Mouse (Mus musculus): ENCODE measurements at regions not wholly inside any gene's neighbourhood (a gene's known extent, or its start where the extent isn't known, plus 50 kb on each side); places are given as distances from the start of the nearest gene placed in this dataset.

DNA sequence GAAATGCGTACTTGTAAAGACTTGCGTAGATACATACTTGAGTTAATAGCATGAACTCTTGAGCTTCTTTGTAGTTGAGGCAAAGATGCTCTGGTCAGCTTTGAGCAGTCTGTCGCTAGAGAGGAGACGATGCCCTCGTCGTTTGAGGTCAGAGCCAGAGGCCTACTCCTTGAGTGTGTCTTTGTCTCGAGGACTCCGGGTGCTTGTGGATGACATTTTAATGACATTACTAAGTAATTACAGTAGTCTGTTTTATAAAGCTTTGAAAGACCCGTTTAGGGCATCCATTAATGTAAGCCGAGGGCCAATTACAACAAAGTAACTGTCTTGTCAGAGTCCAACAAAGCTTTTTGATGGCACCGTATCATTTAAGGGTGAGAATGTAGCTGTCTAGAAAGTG is 78.2 kb upstream of the Dkk2 start:
- no peak for ATAC-seq (replicated peaks; ENCODE audit: poor library complexity)

DNA sequence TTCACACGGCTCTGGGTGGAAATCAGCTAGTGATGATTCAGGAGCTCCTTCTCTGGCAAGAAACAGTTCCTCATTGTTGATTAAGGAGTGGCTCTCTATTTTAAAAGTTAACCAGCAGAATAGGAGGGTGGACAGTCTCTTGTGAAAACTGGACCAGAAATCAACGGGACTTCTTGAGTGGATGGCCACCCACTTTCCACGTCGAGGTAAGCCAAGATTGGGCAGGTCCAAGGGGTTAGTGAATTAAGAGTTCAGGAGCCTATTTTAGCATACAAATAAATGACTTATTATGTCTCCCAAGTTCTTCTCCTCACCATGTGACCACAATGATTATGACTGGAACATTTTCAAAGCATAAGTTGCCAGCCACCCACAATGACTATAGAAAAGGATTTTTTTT is 77.7 kb upstream of the Dkk2 start:
- ATAC-seq (replicated peaks; ENCODE audit: poor library complexity), result no peak

DNA sequence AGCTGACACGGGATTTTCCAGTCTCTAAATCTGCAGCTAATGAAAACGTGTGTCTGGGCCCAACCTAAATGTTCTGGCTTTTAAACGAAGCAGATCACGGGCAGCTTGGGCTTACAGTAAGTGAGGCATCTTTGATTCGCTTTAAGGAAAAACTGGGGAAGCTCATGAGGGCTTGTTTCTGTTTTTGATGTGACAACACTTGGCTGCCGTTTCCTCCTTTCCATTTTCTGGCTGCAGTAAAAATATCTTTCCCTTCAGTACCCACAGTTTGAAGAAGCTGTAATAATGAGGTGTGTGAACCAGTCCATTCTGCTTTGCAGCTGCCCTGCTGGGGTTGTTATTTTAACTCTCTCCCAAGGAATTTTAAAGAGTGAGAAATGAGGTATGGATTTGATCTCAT is 69.9 kb upstream of the Dkk2 start:
- no peak for ATAC-seq (replicated peaks; ENCODE audit: poor library complexity)

DNA sequence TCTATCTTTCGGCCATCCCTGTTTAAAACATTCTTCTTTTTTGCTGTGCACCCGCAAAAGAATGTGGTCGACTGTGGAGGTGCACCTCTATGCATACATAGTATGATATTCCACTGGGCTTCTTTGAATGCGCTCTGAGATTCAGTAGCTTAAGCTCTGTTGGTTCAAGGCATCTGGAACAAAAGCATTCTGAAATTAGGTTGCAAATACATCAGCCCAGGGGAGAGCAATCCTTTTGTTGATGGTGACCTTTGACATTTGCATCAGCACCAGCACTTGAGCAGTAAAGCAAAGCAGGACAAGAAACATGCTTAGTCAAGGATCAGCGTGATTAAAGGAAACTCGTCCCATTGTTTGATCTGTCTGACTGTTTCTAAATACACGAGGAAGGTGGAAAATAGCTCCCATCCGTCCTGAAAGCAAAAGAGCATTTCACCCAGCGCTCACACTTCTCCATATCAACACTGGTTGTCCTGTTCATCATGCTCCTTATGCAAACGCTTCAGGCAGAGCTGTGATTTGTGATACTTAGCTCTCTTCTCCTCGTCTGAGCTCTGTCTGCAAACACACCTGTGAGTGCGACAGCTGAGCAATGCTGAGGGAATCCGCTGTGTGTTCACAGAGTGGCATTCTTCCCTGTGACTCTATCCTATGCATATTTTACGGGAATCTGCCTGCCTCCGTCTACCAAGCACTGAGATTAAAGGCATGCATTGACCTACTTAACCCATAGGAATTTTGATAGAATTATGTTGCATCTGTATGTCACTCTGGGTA is 67.4 kb upstream of the Dkk2 start:
- no peak for ATAC-seq (replicated peaks; ENCODE audit: poor library complexity)

DNA sequence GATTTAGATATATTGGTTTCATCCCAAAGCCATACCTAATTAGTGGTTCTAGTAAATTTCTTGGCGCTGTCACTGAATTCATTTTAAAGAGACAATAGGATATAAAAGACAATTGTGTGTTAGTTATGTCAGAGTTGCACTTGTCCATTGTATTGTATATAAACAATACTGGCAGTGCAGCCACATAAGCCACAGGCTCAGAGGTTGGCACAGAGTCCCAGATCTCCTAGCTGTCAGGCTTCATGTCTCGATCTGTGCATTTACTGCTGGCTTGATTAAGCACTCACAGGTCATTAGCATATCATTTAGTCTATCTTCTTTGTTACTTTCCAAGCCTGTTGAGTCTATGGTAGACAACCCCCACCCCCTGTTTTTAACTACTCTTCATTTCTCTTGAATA is 66.6 kb upstream of the Dkk2 start:
- no peak for ATAC-seq (replicated peaks; ENCODE audit: poor library complexity)

DNA sequence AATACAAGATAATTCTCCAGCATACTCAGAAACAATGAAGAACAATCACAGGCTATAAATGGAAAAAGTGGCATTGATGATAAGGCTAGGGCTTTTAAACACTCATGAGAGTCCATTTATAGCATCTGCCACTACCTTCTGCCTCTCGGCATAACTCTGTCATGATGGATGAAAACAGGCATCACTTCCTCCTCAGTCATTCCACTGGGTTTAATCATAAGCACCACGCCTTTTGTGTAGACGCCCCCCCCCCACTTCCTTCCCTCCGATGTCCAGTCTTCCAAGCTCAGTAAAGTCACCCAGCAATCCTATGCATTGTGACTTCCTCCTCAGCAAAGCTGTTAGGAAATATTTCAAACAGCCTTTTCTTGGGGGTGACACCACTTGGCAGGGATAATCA is 63.1 kb upstream of the Dkk2 start:
- ATAC-seq (replicated peaks; ENCODE audit: poor library complexity), result peak; percentile 90

DNA sequence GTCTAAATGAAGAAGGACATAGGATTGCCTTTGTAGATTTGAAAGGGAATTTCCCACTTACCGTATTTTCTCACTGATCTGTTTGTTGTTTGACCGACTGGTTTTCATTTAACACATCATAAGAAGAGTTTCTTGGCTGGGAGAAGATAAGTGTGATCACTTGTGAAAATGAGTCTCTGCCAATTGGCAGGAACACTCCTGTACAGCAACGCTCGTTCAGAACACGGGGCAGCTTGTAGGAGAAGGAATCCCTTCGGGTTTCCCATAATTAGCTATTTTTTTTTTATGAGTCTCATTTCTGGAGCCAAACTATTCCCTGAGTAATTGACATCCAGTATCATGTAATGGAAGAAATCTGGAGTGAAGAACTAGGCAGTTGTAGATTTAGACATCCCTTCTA is 61.8 kb upstream of the Dkk2 start:
- ATAC-seq (replicated peaks; ENCODE audit: poor library complexity), result no peak

DNA sequence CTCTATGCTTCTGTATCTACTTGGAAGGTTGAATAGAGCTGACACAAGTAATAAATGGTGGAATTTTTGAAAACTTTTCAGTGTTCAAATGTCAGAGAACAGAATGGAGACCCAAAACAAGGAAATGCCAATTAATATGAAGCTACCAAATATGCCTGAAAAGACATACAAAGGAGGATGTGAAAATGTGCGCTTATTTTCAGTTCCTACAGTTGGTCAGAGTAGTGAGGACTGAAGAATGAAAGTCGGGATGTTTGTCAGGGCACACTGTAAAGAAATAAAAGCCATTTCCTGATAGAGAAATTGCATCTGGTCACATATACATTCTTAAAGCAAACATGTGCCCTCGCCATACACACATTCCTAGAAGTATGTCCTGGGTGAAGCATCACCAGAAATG is 56.0 kb upstream of the Dkk2 start:
- peak; percentile 89 for ATAC-seq (replicated peaks; ENCODE audit: poor library complexity)

DNA sequence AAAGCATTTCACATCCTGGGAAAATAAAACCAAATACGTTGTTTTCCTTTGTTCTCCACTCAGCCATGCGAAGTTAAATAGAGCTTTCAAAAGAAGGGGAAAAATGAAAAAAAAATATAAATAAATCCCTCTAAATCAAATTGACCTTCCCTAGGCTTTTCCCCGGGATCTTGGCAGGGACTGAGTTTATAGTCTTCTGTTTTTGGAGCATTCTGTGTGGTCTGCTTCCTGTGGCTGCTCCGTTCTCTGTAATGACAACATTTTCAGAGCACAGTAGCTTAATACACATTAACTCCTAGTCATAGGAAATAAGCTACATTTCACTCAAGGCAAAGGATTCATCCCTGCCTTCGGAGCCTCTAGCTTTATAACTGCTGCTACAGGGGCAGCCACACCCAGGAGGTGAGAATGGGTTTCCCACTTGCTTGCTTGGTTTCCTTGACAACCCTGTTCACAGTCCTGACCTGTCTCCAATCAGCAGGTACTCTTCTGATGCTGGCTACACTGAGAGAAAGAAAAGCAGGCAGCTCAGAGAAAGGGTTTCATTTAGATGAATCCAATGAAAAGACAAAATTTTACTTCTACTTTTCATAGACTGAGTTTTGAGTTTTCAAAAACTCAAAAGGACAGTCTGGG is 51.9 kb upstream of the Dkk2 start:
- no peak for ATAC-seq (replicated peaks; ENCODE audit: poor library complexity)

DNA sequence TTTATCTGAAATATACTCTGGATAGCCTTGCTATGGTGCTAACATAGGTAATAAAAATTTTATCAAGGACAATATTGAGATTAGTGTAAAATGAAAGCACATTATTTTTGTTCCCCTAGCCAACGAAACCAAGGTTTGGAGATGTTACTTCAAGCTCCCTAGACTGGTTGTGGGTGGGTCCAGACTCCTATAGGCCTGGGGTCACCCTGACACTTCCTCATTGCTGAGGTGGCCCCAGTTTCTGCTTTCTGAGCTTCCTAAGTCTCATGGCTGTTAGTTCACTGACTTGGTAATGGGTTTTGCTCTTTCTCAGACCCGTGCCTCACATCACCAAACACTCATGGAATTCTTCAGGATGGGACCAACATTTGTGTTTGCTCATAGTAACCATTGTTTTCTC is 49.9 kb upstream of the Dkk2 start:
- peak; percentile 92 for ATAC-seq (replicated peaks; ENCODE audit: poor library complexity)
